Mouse (Mus musculus) left cerebral cortex, postnatal 10 days (tissue): Measurements from ENCODE around the gene Bptf. TPM values are rescaled to one million over a fixed set of nuclear protein-coding genes. Genes with fewer than 3 reads are reported as not detected.
"Not testable (repeated sequence)": the region's sequence is repeated elsewhere in the genome, so short reads cannot be mapped to it uniquely, and the experiment has no call there.

Source experiments
- DNase-seq, 2 experiments: peaks; one replicate each; pipeline ENCODE4 v3.0.0; 2021 to 2022; ENCODE audit warnings: low spot score in 2 of 2, mixed read lengths in 1 of 2; ENCODE audit errors: extremely low spot score in 1 of 2
- intact Hi-C: fragments of 180-260 bp; cut with DNase I; formaldehyde crosslinking; loops from one replicate; pipeline ENCODE4 v1.15.1; 2025
- total RNA-seq, 2 experiments: library from RNA; stranded (reverse); gene quantifications; 2 replicates each; pipeline ENCODE4 v1.2.3; 2021

The Bptf gene
- total RNA-seq, 2 experiments from 2014 or later: 59.7 to 60.3 TPM

DNA sequence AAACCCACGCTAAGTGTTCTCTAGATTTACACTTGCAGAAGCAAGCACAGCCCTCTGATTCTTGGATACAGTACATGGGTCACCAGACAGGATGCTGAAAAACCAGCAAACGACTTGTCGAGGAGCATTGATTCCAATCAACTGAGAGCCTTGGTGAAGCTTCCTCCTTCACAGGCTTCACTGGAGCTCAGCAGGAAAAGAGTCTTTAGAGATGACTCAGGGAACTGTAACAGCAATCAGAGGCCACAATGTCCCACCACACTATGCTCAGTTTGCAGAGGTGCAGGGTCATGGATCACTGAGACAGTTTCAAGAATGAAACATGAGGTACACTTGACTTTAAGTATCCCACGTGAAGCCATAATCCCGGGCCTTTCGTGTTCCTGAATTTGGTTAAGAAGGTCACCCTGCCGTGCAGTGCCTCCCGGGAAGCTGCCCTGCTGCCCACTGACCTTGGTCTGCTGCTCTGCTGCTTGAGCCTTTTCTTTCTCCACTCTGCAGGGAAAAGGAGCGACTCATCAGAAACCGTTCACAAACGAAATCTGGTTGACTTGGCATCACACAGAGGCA is 66.6 kb downstream of the Bptf start:
- intact Hi-C loops: no loop called here
- no peak for DNase-seq

DNA sequence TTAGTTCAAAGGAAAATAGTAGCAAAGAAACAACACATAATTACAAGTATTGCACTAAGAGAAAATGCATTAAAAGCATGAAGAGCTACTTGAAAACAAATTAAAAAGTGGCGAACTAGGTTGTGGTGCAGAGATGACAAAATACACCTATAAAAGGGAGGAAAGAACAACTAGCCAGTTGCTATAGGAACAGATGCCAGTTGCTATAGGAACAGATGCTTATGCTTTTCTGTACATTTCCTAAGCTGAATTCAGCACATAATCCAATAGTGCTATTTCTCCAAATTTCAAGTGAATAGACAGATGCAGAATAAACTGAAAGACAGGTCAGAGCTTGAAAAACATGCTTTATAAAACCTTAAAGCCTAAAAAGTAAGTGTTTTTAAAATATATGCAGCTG is 67.3 kb downstream of the Bptf start:
- intact Hi-C loops: no loop called here
- DNase-seq: no peak

DNA sequence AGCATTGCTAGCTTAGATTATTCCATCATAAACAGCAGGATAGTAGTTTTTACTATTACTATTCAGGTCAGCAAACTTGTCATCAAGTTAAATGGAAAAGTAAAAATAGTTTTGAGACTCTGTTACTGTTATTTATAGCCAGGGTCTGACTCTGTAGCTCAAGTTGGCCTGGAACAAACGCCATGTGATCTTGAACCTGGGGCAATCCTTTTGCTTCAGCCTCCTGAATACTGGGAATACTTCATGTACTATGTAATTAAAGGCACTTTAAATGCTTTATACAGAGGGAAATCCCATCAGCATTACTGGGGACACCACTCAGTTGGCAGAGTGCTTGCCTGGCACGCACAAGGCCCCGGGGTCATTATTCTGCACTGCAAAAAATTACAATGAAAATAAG is 68.9 kb downstream of the Bptf start:
- intact Hi-C loops: no loop called here
- no peak for DNase-seq

DNA sequence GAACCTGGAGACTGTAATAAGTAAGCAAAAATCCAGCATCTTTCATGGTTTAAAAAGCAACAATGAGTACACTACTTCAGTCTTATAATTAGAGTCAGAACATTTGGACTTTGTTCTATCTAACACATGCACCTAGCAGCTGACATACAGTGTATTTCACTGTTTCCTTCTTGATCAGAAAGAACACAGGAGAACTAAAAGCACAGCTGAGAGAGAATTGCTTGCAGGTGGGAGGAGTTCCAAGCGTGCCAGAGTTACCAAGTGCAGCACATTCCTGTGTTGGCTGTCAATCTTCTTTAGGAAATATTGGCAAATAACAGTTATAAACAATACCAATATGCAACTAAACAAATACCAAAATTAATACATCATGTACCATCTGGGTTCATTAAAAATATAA is 71.0 kb downstream of the Bptf start:
- no peak for DNase-seq
- intact Hi-C loops: no loop called here

DNA sequence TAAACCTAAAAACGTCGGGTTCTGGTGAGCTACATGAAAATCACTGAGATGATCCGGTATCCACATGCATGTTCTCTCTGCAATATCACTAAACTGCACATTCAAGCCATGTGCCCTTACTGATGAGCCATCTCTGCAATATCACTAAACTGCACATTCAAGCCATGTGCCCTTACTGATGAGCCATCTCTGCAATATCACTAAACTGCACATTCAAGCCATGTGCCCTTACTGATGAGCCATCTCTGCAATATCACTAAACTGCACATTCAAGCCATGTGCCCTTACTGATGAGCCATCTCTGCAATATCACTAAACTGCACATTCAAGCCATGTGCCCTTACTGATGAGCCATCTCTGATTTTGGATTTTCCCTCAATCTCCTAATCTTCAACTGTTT is 72.3 kb downstream of the Bptf start:
- intact Hi-C loops: not testable (repeated sequence)

DNA sequence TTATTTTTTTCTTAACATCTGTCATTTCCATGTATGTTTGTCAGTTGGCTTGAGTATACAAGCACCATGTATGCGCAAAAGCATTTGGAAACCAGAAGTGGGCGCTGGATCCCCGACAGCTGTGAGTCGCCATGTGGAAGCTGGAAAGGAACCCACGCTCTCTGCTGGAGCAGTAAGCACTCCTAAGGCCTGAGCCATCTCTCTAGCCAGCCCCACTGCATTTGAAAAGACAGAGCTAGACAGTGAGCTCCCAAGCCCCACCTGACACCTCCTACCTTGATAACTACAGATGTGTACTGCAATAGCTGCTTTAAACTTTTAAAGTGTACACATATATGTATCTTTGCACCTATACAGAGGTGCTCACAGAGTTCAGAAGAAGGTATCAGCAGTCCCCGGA is 74.5 kb downstream of the Bptf start:
- intact Hi-C loops: no loop called here

More for the DNA sequence above, 72.3 kb downstream of the Bptf start:
- DNase-seq: not testable (repeated sequence)

DNA sequence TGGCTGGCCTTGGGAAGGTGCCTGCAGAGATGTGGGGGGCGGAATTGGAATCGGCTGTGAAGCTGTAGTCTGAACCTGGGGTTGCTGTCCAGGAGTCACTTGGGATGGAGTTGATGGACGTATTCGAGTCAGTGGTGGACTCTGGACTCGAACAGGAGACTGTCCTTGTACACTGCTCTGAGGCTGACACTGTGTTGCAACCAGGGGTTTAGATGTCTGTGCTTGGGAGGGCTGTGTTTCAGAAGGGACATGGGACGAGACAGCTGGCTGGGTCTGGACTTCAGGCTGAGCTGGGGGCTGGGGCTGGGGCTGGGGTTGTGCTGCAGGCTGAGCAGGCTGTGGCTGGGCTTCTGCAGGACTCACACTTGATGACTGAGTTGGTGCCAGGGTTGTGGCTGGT is 77.1 kb downstream of the Bptf start:
- intact Hi-C loops: no loop called here
- no peak for DNase-seq

More for the DNA sequence above, 74.5 kb downstream of the Bptf start:
- DNase-seq: no peak

DNA sequence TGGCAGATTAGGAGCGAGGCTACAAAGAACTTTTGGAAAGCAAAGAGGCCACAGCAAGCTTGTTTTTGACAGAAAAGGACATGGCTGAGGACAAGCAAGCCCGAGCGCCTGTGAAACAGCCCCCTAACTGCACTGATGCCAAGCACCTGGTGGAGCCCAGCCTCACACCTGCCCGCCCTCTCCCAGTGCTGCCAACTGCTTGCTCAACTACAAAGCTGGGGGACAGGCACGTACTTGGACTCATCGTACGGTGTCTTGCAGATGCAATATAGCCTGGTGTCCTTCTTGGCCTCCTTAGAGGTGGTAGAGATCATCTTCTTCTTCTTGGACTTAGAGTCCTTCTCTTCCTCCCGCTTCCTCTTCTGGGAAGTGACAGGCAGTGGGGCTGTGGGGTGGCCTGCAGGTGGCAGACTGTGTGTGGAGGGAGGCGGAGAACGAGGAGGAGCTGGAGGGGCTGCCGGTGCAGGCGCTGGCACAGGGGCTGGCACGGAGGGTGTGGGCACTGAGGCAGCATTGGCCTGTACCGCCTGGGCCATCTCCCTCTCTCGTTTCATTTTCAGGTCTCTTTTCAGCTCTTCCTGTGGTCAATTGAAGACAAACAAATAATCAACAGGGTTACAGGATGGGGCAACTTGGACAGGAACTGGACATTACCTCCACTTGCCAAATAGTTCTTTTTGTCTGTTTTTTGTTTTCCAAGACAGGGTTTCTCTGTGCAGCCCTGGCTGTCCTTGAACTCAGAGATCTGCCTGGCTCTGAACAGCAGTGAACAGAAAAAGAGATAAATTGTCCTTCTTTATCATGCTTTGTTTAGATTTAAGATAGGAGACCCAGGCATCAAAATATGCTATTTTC is 84.9 kb downstream of the Bptf start:
- intact Hi-C loops: no loop called here
- DNase-seq: no peak

DNA sequence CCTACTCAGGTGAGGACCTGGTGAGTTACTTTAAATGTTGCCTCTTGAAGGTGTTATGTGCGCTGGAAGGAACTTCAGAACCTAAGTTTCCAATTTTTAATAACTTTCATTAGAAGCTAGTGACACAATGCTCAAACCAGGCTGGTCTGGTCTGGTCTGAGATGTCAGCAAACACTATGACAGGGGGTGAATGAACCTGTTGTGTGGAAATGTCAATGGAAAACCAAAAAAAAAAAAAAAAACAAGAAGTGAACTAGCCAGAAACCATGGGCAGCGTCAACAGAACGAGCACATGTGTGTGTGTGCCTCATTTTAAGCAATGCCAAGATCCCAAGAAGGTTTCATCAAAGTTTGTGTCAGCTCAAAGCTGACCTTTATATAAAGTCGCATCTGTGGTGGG is 86.4 kb downstream of the Bptf start:
- intact Hi-C loops: no loop called here

DNA sequence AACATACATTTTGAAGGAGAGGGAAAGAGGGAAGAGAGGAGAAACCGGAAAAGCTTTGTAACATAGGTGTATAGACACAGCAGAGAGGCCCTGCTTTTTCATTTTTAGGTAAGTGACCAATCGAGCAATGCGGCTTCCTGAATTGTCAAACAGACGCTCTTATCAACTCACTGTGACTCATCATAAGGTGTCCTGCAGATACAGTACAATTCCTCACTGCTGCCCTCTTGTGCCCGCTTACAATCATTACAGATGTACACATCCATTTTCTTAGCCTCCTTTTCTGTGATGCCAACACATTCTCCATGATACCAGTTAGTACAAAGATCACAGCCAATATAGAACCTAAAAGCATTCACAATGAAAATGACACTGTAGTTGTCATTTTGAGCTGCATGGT is 87.6 kb downstream of the Bptf start:
- DNase-seq: peak; percentile 63 to 66
- intact Hi-C loops: no loop called here

More for the DNA sequence above, 86.4 kb downstream of the Bptf start:
- DNase-seq: no peak

DNA sequence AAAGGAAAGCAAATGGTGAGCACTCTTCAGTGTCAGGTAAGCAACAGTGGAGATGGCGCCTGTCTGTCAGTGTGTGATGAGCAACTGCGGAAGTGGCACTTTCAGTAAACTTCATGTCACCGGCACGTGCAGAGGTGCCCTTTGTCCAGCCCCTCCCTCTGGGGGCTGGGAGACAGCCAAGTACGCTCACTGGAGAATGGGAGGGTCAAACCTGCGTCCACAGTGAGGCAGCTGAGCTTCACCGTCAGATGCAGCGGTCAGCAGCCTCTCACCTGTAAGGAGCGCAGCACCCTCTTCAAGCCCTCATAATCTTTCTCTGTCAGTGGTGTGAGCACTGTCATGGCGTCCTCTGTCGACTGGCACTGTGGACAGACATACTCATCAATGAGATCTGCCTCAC is 88.6 kb downstream of the Bptf start:
- DNase-seq: no peak
- intact Hi-C loops: no loop called here

DNA sequence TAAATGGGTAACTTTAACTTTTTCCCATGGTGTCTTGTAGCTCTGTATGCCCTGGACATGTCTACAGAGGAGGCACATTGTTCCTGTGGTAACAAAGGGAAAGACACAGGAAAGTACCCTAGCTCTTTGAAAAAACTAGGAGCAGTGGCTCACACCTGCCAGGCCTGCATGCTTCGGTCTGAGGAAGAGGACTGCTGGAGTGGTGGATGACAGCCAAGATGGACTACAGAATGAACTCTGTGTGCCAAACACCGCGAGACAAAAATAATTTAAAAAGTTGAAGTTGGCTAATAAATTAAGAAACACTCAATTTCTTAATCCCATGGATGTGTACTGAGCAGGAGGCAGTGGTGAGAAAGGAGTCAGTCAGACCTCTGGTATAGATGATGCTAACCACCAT is 90.5 kb downstream of the Bptf start:
- DNase-seq: peak in 1 of 2 experiments; percentile 14
- intact Hi-C loops: no loop called here

DNA sequence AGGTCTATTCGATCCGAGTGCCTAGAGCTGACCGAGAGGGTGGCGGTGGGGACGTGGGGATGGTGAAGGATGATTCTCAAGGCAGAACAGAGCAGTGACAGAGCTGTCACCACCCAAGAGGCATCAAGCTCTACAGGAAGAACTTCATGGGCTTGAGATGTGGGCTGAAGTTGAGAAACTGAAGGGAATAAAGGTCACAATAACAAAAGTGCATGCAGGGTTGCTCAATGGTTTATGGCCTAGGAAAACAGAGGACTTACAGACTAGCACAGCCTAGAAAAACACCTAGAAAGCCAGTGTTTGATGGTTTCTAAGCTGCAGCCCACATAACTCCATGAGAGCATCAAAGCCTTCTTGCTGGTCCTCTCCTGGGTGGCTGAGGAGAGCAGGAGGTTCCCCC is 92.5 kb downstream of the Bptf start:
- DNase-seq: peak in 1 of 2 experiments; percentile 14

DNA sequence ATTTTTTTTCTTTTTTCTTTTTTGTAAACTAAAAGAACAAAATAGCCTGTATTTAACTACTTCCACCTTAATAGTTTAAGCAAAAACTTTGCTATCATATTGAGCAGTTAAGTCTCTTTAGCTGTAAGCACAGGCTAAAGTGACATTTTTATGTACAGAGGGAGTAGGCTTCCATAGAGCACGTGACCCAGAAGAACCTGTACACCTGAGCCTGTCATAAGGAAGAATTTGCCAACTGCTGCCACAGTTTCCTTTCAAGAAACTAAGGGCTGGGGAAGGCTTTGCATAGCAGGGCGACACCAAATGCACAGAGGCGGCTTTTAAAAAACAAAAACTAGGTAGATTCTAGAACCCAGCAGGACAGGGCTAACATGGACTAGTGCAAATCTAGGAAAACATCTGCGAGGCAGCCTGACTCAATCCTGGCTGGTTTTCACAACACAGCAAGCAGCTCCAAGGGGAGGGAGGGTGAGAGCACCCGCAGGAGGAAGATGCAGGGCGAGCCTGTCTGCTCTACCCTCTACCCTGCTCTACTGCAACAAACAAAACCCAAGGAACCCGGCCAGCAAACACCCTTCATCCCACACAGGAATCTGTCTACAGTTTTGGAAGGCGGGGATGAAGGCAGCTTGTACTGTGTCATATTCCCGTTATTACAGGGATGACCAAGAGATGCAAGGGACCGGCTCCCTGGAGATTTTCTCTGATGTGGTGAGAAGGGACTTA is 97.7 kb downstream of the Bptf start:
- DNase-seq: peak in 1 of 2 experiments; percentile 16
- intact Hi-C loops: no loop called here

More for the DNA sequence above, 92.5 kb downstream of the Bptf start:
- intact Hi-C loops: no loop called here

DNA sequence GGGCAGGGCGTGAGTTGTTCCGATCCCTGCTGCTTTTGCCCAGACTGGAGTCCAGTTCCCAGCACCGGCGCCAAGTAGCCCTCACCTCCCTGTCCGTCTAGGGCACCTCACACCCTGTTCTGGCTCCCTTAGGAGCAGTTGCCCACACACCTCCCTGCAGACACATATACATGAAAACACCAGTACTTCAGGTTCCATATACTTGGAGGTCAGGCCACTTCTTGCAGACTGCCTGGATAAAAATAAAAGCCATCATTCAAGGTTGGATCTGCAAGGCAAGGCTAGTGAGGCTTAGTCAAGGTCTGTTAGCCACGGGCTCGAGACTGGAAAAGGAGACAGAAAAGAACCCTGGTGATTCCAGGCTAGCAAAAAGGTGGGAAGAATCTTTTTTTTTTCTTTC is 100.3 kb downstream of the Bptf start:
- intact Hi-C loops: no loop called here
- DNase-seq: peak in 1 of 2 experiments; percentile 20

DNA sequence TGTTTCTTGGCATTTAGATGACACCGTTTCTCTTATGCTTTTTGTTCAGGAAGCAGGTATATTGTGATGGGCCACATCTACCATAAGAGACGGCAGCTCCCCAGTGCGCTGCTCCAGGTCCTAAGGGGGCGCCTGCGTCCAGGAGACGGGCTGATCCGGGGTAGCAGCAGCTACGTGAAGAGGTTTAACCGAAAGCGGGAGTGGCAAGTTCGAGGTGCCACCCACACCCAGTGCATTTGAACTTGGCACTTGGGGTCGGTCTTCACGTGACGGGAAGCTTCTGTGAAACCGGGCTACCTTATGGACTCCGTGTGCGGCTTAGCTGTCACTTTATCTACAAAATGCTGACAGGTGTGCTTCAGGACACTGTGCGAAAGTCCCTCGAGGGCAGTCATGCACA is 102.4 kb downstream of the Bptf start:
- DNase-seq: no peak

DNA sequence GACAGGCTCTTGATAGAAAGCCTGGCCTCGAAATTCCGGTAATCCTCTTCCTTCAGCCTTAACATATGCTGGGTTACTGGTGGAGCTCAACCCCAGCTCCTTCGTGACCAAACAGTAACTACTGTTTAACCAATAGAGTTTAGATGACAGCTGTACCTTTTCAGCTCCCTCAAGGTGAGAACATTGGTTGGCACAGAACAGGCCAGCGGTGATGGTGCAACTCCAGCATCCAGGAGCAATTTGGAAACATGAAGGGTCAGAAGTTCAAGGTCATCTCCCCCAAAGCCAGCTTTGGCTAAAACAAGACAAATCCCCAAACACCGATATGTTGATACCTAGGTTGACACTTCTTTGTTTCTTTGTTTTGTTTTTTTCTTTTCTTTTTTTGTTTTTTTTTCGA is 103.2 kb downstream of the Bptf start:
- DNase-seq: no peak
- intact Hi-C loops: no loop called here

More for the DNA sequence above, 102.4 kb downstream of the Bptf start:
- intact Hi-C loops: no loop called here

DNA sequence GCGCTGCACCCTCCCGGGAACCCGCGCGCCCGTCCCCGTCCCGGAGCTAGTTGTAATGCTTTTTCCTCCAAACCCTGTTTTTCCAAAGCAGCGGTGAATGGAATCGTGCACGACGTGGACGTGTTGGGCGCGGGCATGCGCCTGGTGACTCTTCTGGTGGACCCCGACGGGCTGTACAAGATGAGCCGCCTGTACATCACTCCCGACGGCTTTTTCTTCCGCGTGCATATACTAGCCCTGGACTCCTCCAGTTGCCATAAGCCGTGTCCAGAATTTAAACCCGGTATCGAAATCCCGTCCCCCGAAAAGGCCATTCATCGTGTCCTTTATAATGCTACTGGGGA is 103.7 kb downstream of the Bptf start:
- no peak for DNase-seq
- intact Hi-C loops: no loop called here

DNA sequence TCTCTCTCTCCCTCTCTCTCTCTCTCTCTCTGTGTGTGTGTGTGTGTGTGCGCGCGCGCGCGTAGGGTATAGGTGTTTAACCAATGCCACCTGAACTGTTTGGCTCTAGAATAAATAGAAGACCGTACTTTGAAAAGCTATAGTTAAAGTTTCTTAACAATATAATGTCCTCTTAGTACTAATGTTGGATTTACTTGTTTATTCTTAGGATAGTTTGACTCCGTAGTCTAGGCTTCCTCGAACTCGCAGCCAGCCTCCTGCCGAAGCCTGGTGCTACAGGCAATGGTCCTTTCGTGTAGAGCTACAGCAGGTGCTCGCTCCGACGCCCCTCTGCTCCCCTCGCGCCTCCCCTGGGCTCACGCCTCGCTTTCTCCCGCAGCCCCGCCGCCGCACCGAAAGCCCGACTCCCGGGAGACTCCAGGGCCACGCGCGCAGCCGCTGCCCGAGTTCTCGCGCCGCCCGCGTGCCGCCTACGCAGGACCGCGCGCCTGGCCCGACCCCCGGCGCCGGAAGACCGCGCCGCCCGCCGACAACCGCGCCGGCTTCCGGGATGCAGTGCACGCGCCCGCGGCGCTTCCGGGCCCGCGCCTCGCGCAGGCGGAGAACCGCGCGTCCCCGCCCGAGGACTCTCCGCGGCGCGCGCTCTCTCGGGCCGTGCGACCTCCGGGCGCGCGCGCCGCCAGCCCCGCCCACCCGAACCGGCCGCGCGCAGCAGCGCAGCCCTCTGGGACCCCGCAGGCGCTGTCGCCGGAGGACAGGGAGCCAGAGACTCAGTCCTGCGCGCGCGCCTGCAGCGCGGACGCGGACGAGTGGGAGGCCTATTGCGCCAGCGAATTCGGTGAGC is 104.3 kb downstream of the Bptf start:
- DNase-seq: peak; percentile 85 to 95
- intact Hi-C loops: no loop called here
